Mouse (Mus musculus) MEL (cell line): ENCODE results near the gene Nosip. TPM values are rescaled to one million over a fixed set of nuclear protein-coding genes. Genes with fewer than 3 reads are reported as not detected.

Experiments
- DNase-seq: peaks from one replicate; pipeline ENCODE4 v3.0.0; 2011; ENCODE audit warnings: low read depth, low spot score
- H3K27ac ChIP-seq: 2 replicates; pipeline ENCODE4 v1.5.1; 2012; ENCODE audit warnings: low read depth, mild to moderate bottlenecking, control low read depth, low read length, moderate library complexity; ENCODE audit not compliant: control insufficient read depth
- H3K27me3 ChIP-seq, 2 experiments: fragments of 150-350 bp in 1 of 2; sonication (generic) in 1 of 2; 2 replicates each; pipeline ENCODE4 v1.6.1; 2012; ENCODE audit warnings: low read length in 2 of 2, mild to moderate bottlenecking in 2 of 2, improper control_type of control experiment in 1 of 2, moderate library complexity in 1 of 2; ENCODE audit not compliant: insufficient read depth in 2 of 2, control insufficient read depth in 1 of 2
- H3K36me3 ChIP-seq, 2 experiments: 2 replicates each; pipeline ENCODE4 v1.6.1; 2012 to 2014; ENCODE audit warnings: low read length in 2 of 2, improper control_type of control experiment in 1 of 2, inconsistent platforms in 1 of 2, mild to moderate bottlenecking in 1 of 2; ENCODE audit not compliant: insufficient read depth in 2 of 2, control insufficient read depth in 1 of 2
- H3K4me1 ChIP-seq, 2 experiments: fragments of 150-350 bp in 1 of 2; sonication (generic) in 1 of 2; 2 replicates each; pipeline ENCODE4 v1.6.1; 2012; ENCODE audit warnings: low read length in 2 of 2, improper control_type of control experiment in 1 of 2, mild to moderate bottlenecking in 1 of 2; ENCODE audit not compliant: insufficient read depth in 2 of 2, control insufficient read depth in 1 of 2
- H3K4me3 ChIP-seq, 2 experiments: fragments of 150-350 bp in 1 of 2; sonication (generic) in 1 of 2; 2 replicates each; pipeline ENCODE4 v1.5.1; 2012; ENCODE audit warnings: low read depth in 2 of 2, low read length in 2 of 2, mild to moderate bottlenecking in 2 of 2, moderate library complexity in 2 of 2, control low read depth in 1 of 2, improper control_type of control experiment in 1 of 2; ENCODE audit not compliant: control insufficient read depth in 1 of 2, insufficient read depth in 1 of 2
- H3K79me2 ChIP-seq: 2 replicates; pipeline ENCODE4 v1.6.1; 2012; ENCODE audit warnings: mild to moderate bottlenecking, low read length, moderate library complexity; ENCODE audit not compliant: control insufficient read depth, poor library complexity, insufficient read depth
- H3K9ac ChIP-seq: 2 replicates; pipeline ENCODE4 v1.6.1; 2012; ENCODE audit warnings: low read depth, mild to moderate bottlenecking, control low read depth, low read length, moderate library complexity; ENCODE audit not compliant: control insufficient read depth, poor library complexity, severe bottlenecking
- H3K9me3 ChIP-seq: fragments of 150-350 bp; sonication (generic); replicated peaks from 2 replicates; pipeline ENCODE4 v1.6.1; 2012; ENCODE audit warnings: mild to moderate bottlenecking, low read length, improper control_type of control experiment, moderate library complexity; ENCODE audit not compliant: insufficient read depth
- BHLHE40 ChIP-seq: IDR thresholded peaks from 2 replicates; pipeline ENCODE4 v1.6.1; 2012; ENCODE audit warnings: low read depth, mild to moderate bottlenecking, inconsistent platforms, low read length, improper control_type of control experiment, borderline replicate concordance
- CHD2 ChIP-seq: IDR thresholded peaks from 2 replicates; pipeline ENCODE4 v1.6.1; 2011; ENCODE audit warnings: low read length, improper control_type of control experiment
- CTCF ChIP-seq, 3 experiments: IDR thresholded peaks in 2 of 3; conservative IDR thresholded peaks in 1 of 3; 2 replicates each; pipeline ENCODE4 v1.5.1; 2011 to 2012; ENCODE audit warnings: low read length in 3 of 3, low read depth in 2 of 3, mild to moderate bottlenecking in 2 of 3, improper control_type of control experiment in 1 of 3, inconsistent platforms in 1 of 3, mixed read lengths in 1 of 3, moderate library complexity in 1 of 3; ENCODE audit not compliant: control insufficient read depth in 1 of 3, insufficient read depth in 1 of 3, poor library complexity in 1 of 3, severe bottlenecking in 1 of 3
- ELF1 ChIP-seq: IDR thresholded peaks from 2 replicates; pipeline ENCODE4 v1.6.1; 2014; ENCODE audit warnings: low read depth, mild to moderate bottlenecking, inconsistent platforms, low read length, improper control_type of control experiment, moderate library complexity
- EP300 ChIP-seq, 2 experiments: IDR thresholded peaks; 2 replicates each; pipeline ENCODE4 v1.6.1; 2011; ENCODE audit warnings: improper control_type of control experiment in 2 of 2, low read length in 2 of 2, low read depth in 1 of 2, mild to moderate bottlenecking in 1 of 2
- GABPA ChIP-seq: IDR thresholded peaks from 2 replicates; pipeline ENCODE4 v1.6.1; 2012; ENCODE audit warnings: low read depth, mild to moderate bottlenecking, inconsistent platforms, low read length, improper control_type of control experiment, moderate library complexity
- GATA1 ChIP-seq: IDR thresholded peaks from 2 replicates; pipeline ENCODE4 v1.6.1; 2011; ENCODE audit warnings: low read depth, low read length, improper control_type of control experiment
- HCFC1 ChIP-seq: IDR thresholded peaks from 2 replicates; pipeline ENCODE4 v1.6.1; 2012; ENCODE audit warnings: low read depth, mild to moderate bottlenecking, inconsistent platforms, low read length, improper control_type of control experiment, moderate library complexity
- JUND ChIP-seq: IDR thresholded peaks from 2 replicates; pipeline ENCODE4 v1.6.1; 2011; ENCODE audit warnings: low read depth, mild to moderate bottlenecking, improper control_type of control experiment, low read length
- KAT2A ChIP-seq: conservative IDR thresholded peaks from 2 replicates; pipeline ENCODE4 v1.6.1; 2012; ENCODE audit warnings: low read depth, low read length, improper control_type of control experiment, inconsistent platforms
- MAFK ChIP-seq: IDR thresholded peaks from 2 replicates; pipeline ENCODE4 v1.6.1; 2011; ENCODE audit warnings: low read depth, mild to moderate bottlenecking, low read length, improper control_type of control experiment, borderline replicate concordance
- MAX ChIP-seq: IDR thresholded peaks from 2 replicates; pipeline ENCODE4 v1.6.1; 2011; ENCODE audit warnings: low read length, improper control_type of control experiment
- MAZ ChIP-seq: IDR thresholded peaks from 2 replicates; pipeline ENCODE4 v1.6.1; 2012; ENCODE audit warnings: low read depth, mild to moderate bottlenecking, inconsistent platforms, low read length, improper control_type of control experiment
- MXI1 ChIP-seq: IDR thresholded peaks from 2 replicates; pipeline ENCODE4 v1.6.1; 2011; ENCODE audit warnings: mild to moderate bottlenecking, low read depth, low read length, improper control_type of control experiment
- MYC ChIP-seq: IDR thresholded peaks from 2 replicates; pipeline ENCODE4 v1.6.1; 2011; ENCODE audit warnings: low read depth, mild to moderate bottlenecking, low read length, improper control_type of control experiment, moderate library complexity
- NELFE ChIP-seq: IDR thresholded peaks from 2 replicates; pipeline ENCODE4 v1.6.1; 2011; ENCODE audit warnings: low read depth, low read length, improper control_type of control experiment
- NRF1 ChIP-seq: IDR thresholded peaks from 2 replicates; pipeline ENCODE4 v1.6.1; 2014; ENCODE audit warnings: low read depth, mild to moderate bottlenecking, inconsistent platforms, low read length, improper control_type of control experiment, moderate library complexity; ENCODE audit not compliant: poor library complexity, insufficient read depth, severe bottlenecking
- POLR2AphosphoS5 ChIP-seq: IDR thresholded peaks from 2 replicates; pipeline ENCODE4 v1.6.1; 2012; ENCODE audit warnings: low read depth, borderline replicate concordance, mild to moderate bottlenecking, inconsistent platforms, low read length, moderate library complexity, mixed read lengths
- RAD21 ChIP-seq: IDR thresholded peaks from 2 replicates; pipeline ENCODE4 v1.6.1; 2011; ENCODE audit warnings: mild to moderate bottlenecking, low read depth, low read length, improper control_type of control experiment
- RCOR1 ChIP-seq: IDR thresholded peaks from 2 replicates; pipeline ENCODE4 v1.6.1; 2012; ENCODE audit warnings: low read depth, mild to moderate bottlenecking, inconsistent platforms, low read length, improper control_type of control experiment
- SIN3A ChIP-seq: IDR thresholded peaks from 2 replicates; pipeline ENCODE4 v1.6.1; 2012; ENCODE audit warnings: low read length, improper control_type of control experiment, inconsistent platforms
- SMC3 ChIP-seq: IDR thresholded peaks from 2 replicates; pipeline ENCODE4 v1.6.1; 2011; ENCODE audit warnings: low read depth, low read length, improper control_type of control experiment
- TBP ChIP-seq: IDR thresholded peaks from 2 replicates; pipeline ENCODE4 v1.8.0; 2011; ENCODE audit warnings: low read depth, low read length, improper control_type of control experiment
- TCF12 ChIP-seq: IDR thresholded peaks from 2 replicates; pipeline ENCODE4 v1.6.1; 2014; ENCODE audit warnings: low read depth, mild to moderate bottlenecking, inconsistent platforms, low read length, improper control_type of control experiment, moderate library complexity
- USF1 ChIP-seq: IDR thresholded peaks from 2 replicates; pipeline ENCODE4 v1.6.1; 2014; ENCODE audit warnings: low read depth, mild to moderate bottlenecking, inconsistent platforms, low read length, improper control_type of control experiment, moderate library complexity
- ZC3H11A ChIP-seq: IDR thresholded peaks from 2 replicates; pipeline ENCODE4 v1.6.1; 2012; ENCODE audit warnings: low read depth, mild to moderate bottlenecking, inconsistent platforms, low read length, improper control_type of control experiment
- ZKSCAN1 ChIP-seq: IDR thresholded peaks from 2 replicates; pipeline ENCODE4 v1.6.1; 2012; ENCODE audit warnings: low read depth, mild to moderate bottlenecking, inconsistent platforms, low read length, improper control_type of control experiment, moderate library complexity
- polyA plus RNA-seq, 2 experiments: library from polyadenylated mRNA; stranded (reverse) in 1 of 2; unstranded in 1 of 2; fragments of >175 nt in 1 of 2; fragments of >200 nt in 1 of 2; gene quantifications; 2 replicates each; pipeline versions ENCODE4 v1.2.1 to v1.2.4; 2012; ENCODE audit warnings: low replicate concordance in 2 of 2, low read depth in 1 of 2; ENCODE audit not compliant: insufficient read length in 2 of 2, insufficient read depth in 1 of 2, missing spikeins in 1 of 2
- total RNA-seq: library from RNA; depleted of rRNA; stranded (reverse); fragments of 300-350 nt; gene quantifications from 2 replicates; pipeline ENCODE4 v1.2.3, GENCODE M21; 2012

Nosip gene
- total and polyA plus RNA-seq, 3 experiments = 50.7 to 78.9 TPM; not detected in 1

DNA sequence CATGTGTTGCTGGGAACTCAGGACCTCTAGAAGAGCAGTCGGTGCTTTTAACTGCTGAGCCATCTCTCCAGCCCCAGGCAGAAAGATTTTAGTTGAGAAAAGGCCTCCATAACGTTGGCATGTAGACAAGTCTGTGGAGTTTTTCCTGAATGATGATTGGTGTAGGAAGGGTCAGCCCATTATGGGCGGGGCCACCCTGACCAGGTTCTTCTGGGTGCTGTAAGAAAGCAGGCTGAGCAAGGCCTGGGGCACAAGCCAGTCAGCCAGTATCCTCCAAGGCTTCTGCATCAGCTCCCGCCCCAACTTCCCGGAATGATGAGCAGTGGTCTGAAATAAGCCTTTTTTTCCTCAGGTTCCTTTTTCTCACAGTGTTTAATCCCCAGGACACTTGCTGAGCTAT, 18.8 kb downstream of the Nosip start:
- no peak for TF ChIP-seq USF1
- no peak for TF ChIP-seq JUND
- TF ChIP-seq MXI1 = no peak
- no peak for TF ChIP-seq POLR2AphosphoS5
- no peak for TF ChIP-seq SIN3A
- no peak for TF ChIP-seq ZKSCAN1
- TF ChIP-seq TCF12 = no peak
- TF ChIP-seq GATA1 = no peak
- TF ChIP-seq ZC3H11A = no peak
- no peak for TF ChIP-seq KAT2A
- no peak for TF ChIP-seq MAZ
- TF ChIP-seq NELFE = no peak
- TF ChIP-seq MYC = no peak
- no peak for TF ChIP-seq NRF1
- H3K36me3 ChIP-seq = peaks cover 0 to 2% of the 10 kb centered on the region in 2 experiments; a peak in 1 of 4 replicates
- no peaks in the 10 kb centered on the region for H3K9me3 ChIP-seq
- H3K79me2 ChIP-seq = no peaks in the 10 kb centered on the region
- peak; percentile 69 for DNase-seq
- H3K9ac ChIP-seq = no peak overlapping the region
- H3K4me3 ChIP-seq = no peak overlapping the region
- H3K27ac ChIP-seq = no peak overlapping the region
- H3K4me1 ChIP-seq = peaks cover 0 to 4% of the 10 kb centered on the region in 2 experiments; a peak in 1 of 4 replicates
- H3K27me3 ChIP-seq = no peaks in the 10 kb centered on the region

GRCm38 (mm10) chr7:45082401-45083299, 20.4 kb downstream of the Nosip start:
- TF ChIP-seq CHD2 = no peak
- TF ChIP-seq ZC3H11A = no peak
- TF ChIP-seq GATA1 = no peak
- TF ChIP-seq MAFK = no peak
- no peak for TF ChIP-seq RAD21
- TF ChIP-seq MXI1 = no peak
- TF ChIP-seq RCOR1 = no peak
- TF ChIP-seq ELF1 = no peak
- no peak for TF ChIP-seq HCFC1
- TF ChIP-seq POLR2AphosphoS5 = no peak
- TF ChIP-seq TCF12 = no peak
- no peak for TF ChIP-seq MAX
- no peak for TF ChIP-seq CTCF (IDR thresholded peaks at IDR 0.05 in 2 of 3, conservative IDR thresholded peaks at IDR 0.05 in 1 of 3; ENCODE audit: control insufficient read depth in 1 of 3, insufficient read depth in 1 of 3, low read depth in 2 of 3, low read length in 3 of 3, poor library complexity in 1 of 3, severe bottlenecking in 1 of 3)
- no peak for TF ChIP-seq TBP
- TF ChIP-seq BHLHE40 = no peak
- no peak for TF ChIP-seq EP300 (IDR thresholded peaks at IDR 0.05; ENCODE audit: low read depth in 1 of 2, low read length in 2 of 2)
- TF ChIP-seq SMC3 = no peak
- TF ChIP-seq GABPA = no peak
- TF ChIP-seq SIN3A = no peak
- no peak for DNase-seq
- no peak overlapping the region for H3K27ac ChIP-seq
- no peak overlapping the region for H3K9ac ChIP-seq
- H3K27me3 ChIP-seq = no peaks in the 10 kb centered on the region
- peaks cover 0 to 4% of the 10 kb centered on the region in 2 experiments; a peak in 1 of 4 replicates for H3K4me1 ChIP-seq
- H3K9me3 ChIP-seq = no peaks in the 10 kb centered on the region
- H3K36me3 ChIP-seq = peaks cover 0 to 2% of the 10 kb centered on the region in 2 experiments; a peak in 1 of 4 replicates
- H3K79me2 ChIP-seq = no peaks in the 10 kb centered on the region
- no peak overlapping the region for H3K4me3 ChIP-seq
